Mouse (Mus musculus) bone marrow, adult 2 months (tissue): ENCODE data around the gene Creb5.

Source experiments
- CTCF ChIP-seq: fragments of 200-500 bp; IDR thresholded peaks from 2 replicates; pipeline ENCODE4 v1.5.1; 2011; ENCODE audit warnings: low read length, control low read depth; ENCODE audit not compliant: control insufficient read depth, insufficient read depth
- POLR2A ChIP-seq: fragments of 200-500 bp; IDR thresholded peaks from 2 replicates; pipeline ENCODE4 v1.6.1; 2011; ENCODE audit warnings: low read depth, mild to moderate bottlenecking, control low read depth, low read length, borderline replicate concordance; ENCODE audit not compliant: control insufficient read depth

GRCm38 (mm10) chr6:53319543-53320325, 32.7 kb downstream of the Creb5 start:
- TF ChIP-seq CTCF: no peak
- TF ChIP-seq POLR2A: no peak
